Mouse (Mus musculus) heart, adult 11 months (tissue): ENCODE data around the gene Bcas1.

Experiments used
- DNase-seq: peaks from one replicate; pipeline ENCODE4 v3.0.0; 2022

Bcas1 gene

GRCm38 (mm10) chr2:170308033-170308820 is 119.4 kb downstream of the Bcas1 start:
- DNase-seq: no peak

DNA sequence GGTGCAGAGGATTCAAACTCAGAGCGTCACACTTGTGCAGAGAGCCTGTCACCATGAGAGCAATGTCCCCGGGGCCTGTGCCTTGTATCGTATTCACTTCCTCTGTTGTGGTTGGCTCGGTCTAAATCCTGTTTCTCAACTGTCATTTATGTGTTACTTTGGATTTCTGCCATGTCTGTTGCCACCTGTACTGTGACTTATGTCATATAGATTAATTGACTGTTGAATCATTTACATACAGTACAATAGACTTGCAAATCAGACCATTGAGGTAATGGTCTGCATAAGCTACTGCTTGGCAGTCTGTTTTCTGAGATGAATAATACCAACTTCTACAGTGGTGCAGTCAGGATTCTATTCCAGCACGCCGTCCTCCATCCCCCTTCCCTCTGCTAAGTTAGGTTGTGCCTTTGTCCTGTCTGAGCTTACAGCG is 120.0 kb downstream of the Bcas1 start:
- DNase-seq: peak; percentile 92

DNA sequence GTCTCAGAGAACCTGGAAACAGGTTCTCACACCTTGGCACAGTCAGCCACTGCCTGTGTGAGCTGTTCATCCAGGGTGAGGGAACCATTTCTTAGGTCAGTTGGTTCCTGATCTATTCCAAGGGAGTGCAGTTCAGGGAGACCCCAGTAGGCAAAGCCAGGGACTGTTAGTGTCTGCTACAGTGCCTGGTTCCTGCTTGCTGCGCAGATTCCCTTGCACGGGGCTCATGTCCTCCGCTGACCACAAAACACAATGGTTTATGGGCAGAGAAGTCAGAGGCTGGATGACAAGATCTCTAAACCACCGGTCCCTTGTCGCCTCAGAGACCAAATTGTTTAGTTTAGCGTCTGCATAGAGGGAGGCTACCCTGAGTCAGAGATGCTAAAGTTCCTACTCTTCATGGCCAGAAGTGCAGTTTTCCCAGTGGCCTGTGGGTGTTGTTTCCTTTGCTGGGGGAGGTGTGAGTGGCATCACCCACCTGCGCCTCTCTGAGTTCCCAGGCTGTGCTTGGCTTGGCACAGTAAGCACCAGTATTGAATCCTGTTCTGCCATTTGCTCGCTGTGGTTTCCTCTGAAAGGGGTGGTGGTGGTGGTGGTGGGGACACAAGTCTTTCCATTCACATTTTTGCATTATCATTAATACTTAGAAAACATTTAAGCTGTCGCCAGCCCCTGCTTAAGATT is 120.9 kb downstream of the Bcas1 start:
- no peak for DNase-seq

DNA sequence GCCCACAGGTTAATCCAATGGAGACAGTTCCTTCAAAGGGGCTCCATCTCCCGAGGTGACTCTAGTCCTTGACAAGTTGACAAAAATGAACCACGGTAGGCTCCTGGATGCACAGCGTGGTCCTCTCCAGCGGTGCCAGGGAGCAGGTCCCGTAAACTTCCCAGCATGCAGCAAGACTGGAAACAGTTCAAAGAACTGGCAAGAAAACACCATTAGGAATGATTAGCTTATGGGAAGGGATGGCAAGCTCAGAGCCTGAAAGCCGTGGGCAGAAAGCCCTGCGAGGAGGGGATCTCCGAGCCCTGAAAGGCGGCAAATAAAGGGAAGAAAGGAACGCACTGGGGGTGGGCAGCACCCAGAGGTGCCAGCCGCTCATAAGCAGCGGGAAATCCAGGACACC is 122.9 kb downstream of the Bcas1 start:
- no peak for DNase-seq

DNA sequence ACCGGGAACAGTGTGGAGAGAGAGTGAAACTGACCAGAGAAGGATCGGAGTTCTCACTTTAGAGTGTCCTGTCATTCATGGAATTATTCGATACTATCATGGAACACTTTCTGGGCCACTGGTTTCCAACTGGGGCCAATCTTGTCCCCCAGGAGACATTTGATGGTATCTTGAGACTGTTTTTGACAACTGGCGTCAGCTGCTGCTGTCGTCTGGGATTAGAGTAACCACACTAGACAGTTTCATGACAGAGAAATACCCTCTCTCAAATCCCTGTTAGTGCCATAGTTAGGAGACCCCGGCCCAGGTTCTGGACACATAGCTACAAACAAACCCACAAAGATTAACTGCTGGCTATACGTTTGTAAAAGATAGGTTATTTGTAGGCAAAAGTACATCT is 124.0 kb downstream of the Bcas1 start:
- no peak for DNase-seq

DNA sequence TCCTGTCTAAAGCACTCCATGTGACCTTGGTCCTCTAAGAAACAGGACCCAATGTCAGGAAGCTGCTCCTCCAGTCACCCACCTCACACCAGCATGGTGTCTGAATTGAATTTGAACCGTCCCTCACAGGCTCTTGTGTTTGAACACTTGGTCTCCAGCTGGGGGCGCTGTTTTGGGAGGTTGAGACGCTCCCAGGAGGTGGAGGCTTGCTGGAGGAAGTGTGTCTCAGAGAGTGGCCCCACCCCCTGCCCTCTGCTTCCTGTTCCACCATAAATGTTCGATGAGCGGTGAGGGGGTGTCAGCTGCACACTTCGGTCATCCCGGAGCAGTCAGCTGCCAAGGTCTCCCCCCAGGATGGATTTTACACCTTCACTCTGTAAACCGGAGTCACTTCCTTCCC is 124.8 kb downstream of the Bcas1 start:
- no peak for DNase-seq
